Mouse (Mus musculus): ENCODE data around the gene Cdk15.

GRCm38 (mm10) chr1:59220371-59220770, 36.3 kb upstream of the Cdk15 start:
- TF ChIP-seq CTCF (IDR thresholded peaks at IDR 0.05; ENCODE audit: low read depth), result peak; percentile 49
- TF ChIP-seq EP300 (optimal IDR thresholded peaks at IDR 0.05), result no peak

Data from stomach, postnatal 0 days (tissue).